21 mouse cellular contexts compared by ENCODE assay signal in genomic region chr2:172817058-172817745, GRCm38 (mm10).
DNase-seq lines count a peak whose midpoint lies in the region; ATAC-seq lines count a peak whose summit lies in the region.
"Had no signal": no experiment of that assay in that cellular context is flagged by ENCODE, and none has a peak within 500 bp of the region (broad histone marks: within the 10 kb centered on the region; RNA-seq: fewer than 3 reads in every experiment).

No protein-coding gene starts in this region.

- no peak overlapping the region for H3K27ac ChIP-seq in limb, embryonic 12.5 days
- no peak overlapping the region for H3K27ac ChIP-seq in limb, embryonic 10.5 days
- H3K27ac ChIP-seq in forebrain, embryonic 11.5 days (ENCODE audit: low read depth, low read length), result no peak overlapping the region
- H3K27ac ChIP-seq in midbrain, embryonic 14.5 days (replicated peaks; ENCODE audit: low read depth, low read length), result no peak overlapping the region
- H3K27ac ChIP-seq: gastrocnemius, adult 2 months; heart, embryonic 13.5 days; layer of hippocampus, adult 2 months; midbrain, embryonic 13.5 days; neural tube, embryonic 13.5 days had no signal

- peaks cover 17% of the 10 kb centered on the region for H3K4me1 ChIP-seq in limb, embryonic 12.5 days (replicated peaks)
- H3K4me1 ChIP-seq in limb, embryonic 10.5 days, result peaks cover 5% of the 10 kb centered on the region
- no peaks in the 10 kb centered on the region for H3K4me1 ChIP-seq in forebrain, embryonic 11.5 days (replicated peaks; ENCODE audit: control insufficient read depth, insufficient read depth, low read length)
- H3K4me1 ChIP-seq in midbrain, embryonic 14.5 days (ENCODE audit: control insufficient read depth, insufficient read depth, low read length), result no peaks in the 10 kb centered on the region
- H3K4me1 ChIP-seq: heart, embryonic 13.5 days; midbrain, embryonic 13.5 days; neural tube, embryonic 13.5 days had no signal

- H3K9me3 ChIP-seq in limb, embryonic 12.5 days, result peaks cover 7% of the 10 kb centered on the region; the same call in 1 of the 2 replicates
- H3K9me3 ChIP-seq in limb, embryonic 10.5 days (replicated peaks), result no peaks in the 10 kb centered on the region
- no peaks in the 10 kb centered on the region for H3K9me3 ChIP-seq in forebrain, embryonic 11.5 days (ENCODE audit: control insufficient read depth, low read length)
- no peaks in the 10 kb centered on the region for H3K9me3 ChIP-seq in midbrain, embryonic 14.5 days (ENCODE audit: control insufficient read depth, low read length)
- H3K9me3 ChIP-seq: midbrain, embryonic 13.5 days; neural tube, embryonic 13.5 days had no signal

- DNase-seq in limb, embryonic 10.5 days (ENCODE audit: low spot score), result no peak
- peak; percentile 52 to 55 for DNase-seq in thymus, postnatal 10 days (ENCODE audit: low spot score in 2 of 2)
- no peak for DNase-seq in forebrain, embryonic 11.5 days (ENCODE audit: low spot score)
- no peak for DNase-seq in midbrain, embryonic 14.5 days
- DNase-seq in cerebellum, adult 9-10 months, result no peak
- DNase-seq: B cell, adult 2 months; cerebellum, adult 18-20 months; cerebellum, postnatal 36 days; gastrocnemius, adult 2 months; heart, postnatal 36 days; kidney, adult 11 months; kidney, postnatal 14 days; right cerebral cortex, adult 18-20 months had no signal

- no peak overlapping the region for H3K4me3 ChIP-seq in limb, embryonic 12.5 days (replicated peaks)
- H3K4me3 ChIP-seq in limb, embryonic 10.5 days, result no peak overlapping the region
- H3K4me3 ChIP-seq in forebrain, embryonic 11.5 days (ENCODE audit: low read depth, low read length), result no peak overlapping the region
- no peak overlapping the region for H3K4me3 ChIP-seq in midbrain, embryonic 14.5 days (replicated peaks; ENCODE audit: low read depth, low read length)
- H3K4me3 ChIP-seq: gastrocnemius, adult 2 months; heart, embryonic 13.5 days; layer of hippocampus, adult 2 months; midbrain, embryonic 13.5 days; neural tube, embryonic 13.5 days had no signal

- WGBS in limb, embryonic 12.5 days, result 50% methylated on average over 8 of the region's 8 CpGs
- 64% methylated on average over 8 of the region's 8 CpGs for WGBS in limb, embryonic 10.5 days
- 73% methylated on average over 8 of the region's 8 CpGs for WGBS in forebrain, embryonic 11.5 days
- 75% methylated on average over 8 of the region's 8 CpGs for WGBS in midbrain, embryonic 14.5 days

- no peaks in the 10 kb centered on the region for H3K36me3 ChIP-seq in limb, embryonic 12.5 days
- no peaks in the 10 kb centered on the region for H3K36me3 ChIP-seq in limb, embryonic 10.5 days
- no peaks in the 10 kb centered on the region for H3K36me3 ChIP-seq in forebrain, embryonic 11.5 days (ENCODE audit: control insufficient read depth, insufficient read depth, low read length)
- no peaks in the 10 kb centered on the region for H3K36me3 ChIP-seq in midbrain, embryonic 14.5 days (ENCODE audit: control insufficient read depth, insufficient read depth, low read length)
- H3K36me3 ChIP-seq: heart, embryonic 13.5 days; midbrain, embryonic 13.5 days; neural tube, embryonic 13.5 days had no signal

- no peak overlapping the region for H3K9ac ChIP-seq in limb, embryonic 12.5 days (replicated peaks)
- no peak overlapping the region; the same call in 1 of the 2 replicates for H3K9ac ChIP-seq in forebrain, embryonic 11.5 days (ENCODE audit: low read length)
- H3K9ac ChIP-seq in midbrain, embryonic 14.5 days (replicated peaks; ENCODE audit: low read length), result no peak overlapping the region
- H3K9ac ChIP-seq: heart, embryonic 13.5 days; midbrain, embryonic 13.5 days; neural tube, embryonic 13.5 days had no signal

- peaks cover 25% of the 10 kb centered on the region for H3K27me3 ChIP-seq in limb, embryonic 12.5 days
- peaks cover 66% of the 10 kb centered on the region for H3K27me3 ChIP-seq in limb, embryonic 10.5 days (ENCODE audit: low read depth, poor library complexity, severe bottlenecking)
- no peaks in the 10 kb centered on the region; the same call in 1 of the 2 replicates for H3K27me3 ChIP-seq in forebrain, embryonic 11.5 days (ENCODE audit: control insufficient read depth, insufficient read depth, low read length)
- H3K27me3 ChIP-seq in midbrain, embryonic 14.5 days (ENCODE audit: control insufficient read depth, insufficient read depth, low read length), result no peaks in the 10 kb centered on the region

- no peak overlapping the region for H3K4me2 ChIP-seq in limb, embryonic 12.5 days
- H3K4me2 ChIP-seq in forebrain, embryonic 11.5 days (ENCODE audit: low read depth, low read length, severe bottlenecking), result no peak overlapping the region
- H3K4me2 ChIP-seq in midbrain, embryonic 14.5 days (ENCODE audit: low read length), result no peak overlapping the region
- H3K4me2 ChIP-seq: heart, embryonic 13.5 days; midbrain, embryonic 13.5 days; neural tube, embryonic 13.5 days had no signal

- ATAC-seq in limb, embryonic 12.5 days (ENCODE audit: insufficient number of reproducible peaks, insufficient read depth, low FRiP score, low TSS enrichment, low read depth), result 0 out of 2 replicates have a peak, but pooled peaks have one; percentile 52
- peak; percentile 23; the same call in 1 of the 2 replicates for ATAC-seq in megakaryocyte progenitor cell, adult 5-6 weeks (replicated peaks; ENCODE audit: poor library complexity)
- no peak; the same call in 1 of the 2 replicates for ATAC-seq in forebrain, embryonic 11.5 days (replicated peaks; ENCODE audit: low FRiP score)
- ATAC-seq in midbrain, embryonic 14.5 days (ENCODE audit: low FRiP score, low TSS enrichment), result no peak
- ATAC-seq: hindbrain, embryonic 16.5 days; lung, postnatal 0 days; midbrain, embryonic 13.5 days had no signal

Comparison
In these comparisons a context has a peak if more than half of its experiments do, and no peak if none do; other contexts are left out.
1. ATAC-seq: peak in limb, embryonic 12.5 days (single experiment) and megakaryocyte progenitor cell, adult 5-6 weeks (single experiment); none in forebrain, embryonic 11.5 days (single experiment) and midbrain, embryonic 14.5 days (single experiment).
2. DNase-seq: peak in thymus, postnatal 10 days (2 of 2); none in limb, embryonic 10.5 days (single experiment), forebrain, embryonic 11.5 days (single experiment), midbrain, embryonic 14.5 days (single experiment) and cerebellum, adult 9-10 months (single experiment).